Mouse (Mus musculus): Measurements from ENCODE around the gene H2-Ob. TPM values are rescaled to one million over a fixed set of nuclear protein-coding genes. Genes with fewer than 3 reads are reported as not detected.

H2-Ob gene
- polyA plus RNA-seq, 1 experiment from 2014 or later = 0.16 TPM

DNA sequence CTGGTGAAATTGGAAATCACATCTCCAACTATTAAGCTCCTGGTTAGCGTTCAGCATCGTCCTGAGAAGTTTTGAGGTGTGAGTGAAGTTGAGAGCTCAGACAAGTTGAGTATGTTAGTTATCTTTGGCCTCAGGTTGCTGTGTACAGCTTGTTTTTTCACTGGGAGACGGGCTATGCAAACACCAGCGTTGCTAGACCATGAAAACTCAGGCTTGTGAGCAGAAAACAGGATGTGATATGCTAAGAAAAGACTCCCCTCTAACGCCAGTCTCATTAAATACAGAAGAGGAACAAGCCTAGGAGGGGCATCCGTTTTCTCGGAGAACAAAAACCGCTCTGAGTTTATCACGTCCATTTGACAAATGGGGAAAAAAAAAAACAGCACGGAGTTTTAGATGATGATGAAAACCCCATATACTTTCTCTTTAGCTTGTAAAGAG is 918 bp downstream of the H2-Ob start:
- no peaks in the 10 kb centered on the region for H3K9me3 ChIP-seq (ENCODE audit: control insufficient read depth, low read length)
- H3K4me2 ChIP-seq (replicated peaks; ENCODE audit: low read depth) = no peak overlapping the region
- no peak overlapping the region for H3K4me3 ChIP-seq (ENCODE audit: low read depth, low read length)
- DNase-seq (ENCODE audit: low spot score) (no peak), ATAC-seq (ENCODE audit: low FRiP score, low TSS enrichment) (no peak)
- WGBS = 40% methylated on average over 10 of the region's 10 CpGs
- no peak overlapping the region for H3K27ac ChIP-seq (replicated peaks)
- no peaks in the 10 kb centered on the region for H3K4me1 ChIP-seq (replicated peaks; ENCODE audit: control insufficient read depth, insufficient read depth)
- H3K9ac ChIP-seq (ENCODE audit: low read length) = no peak overlapping the region
- H3K27me3 ChIP-seq (ENCODE audit: control insufficient read depth, insufficient read depth, low read length) = no peaks in the 10 kb centered on the region
- TF ChIP-seq CTCF (IDR thresholded peaks at IDR 0.05; ENCODE audit: low read depth) (no peak), EP300 (optimal IDR thresholded peaks at IDR 0.05) (no peak)
- H3K36me3 ChIP-seq (ENCODE audit: control insufficient read depth, insufficient read depth, low read length) = no peaks in the 10 kb centered on the region

DNA sequence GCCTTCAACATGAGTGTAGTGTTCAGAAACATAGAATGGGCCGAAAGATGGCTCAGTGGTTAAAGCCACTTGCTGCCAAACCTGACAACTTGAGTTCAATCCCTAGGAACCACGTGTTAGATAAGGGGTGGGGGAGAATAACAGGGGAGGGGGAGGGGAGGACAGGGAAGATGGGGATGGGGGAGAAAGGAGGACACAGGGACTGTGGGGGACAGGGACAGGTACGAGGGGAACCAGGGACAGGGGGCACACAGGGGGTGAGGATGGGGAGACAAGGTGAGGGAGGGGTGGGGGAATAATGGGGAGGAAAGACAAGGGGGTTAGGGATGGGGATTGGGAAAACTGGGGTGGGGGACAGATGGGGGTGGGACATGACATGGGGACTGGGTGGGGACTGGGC is 1.7 kb downstream of the H2-Ob start:
- Histone ChIP-seq H3K27me3 (ENCODE audit: control insufficient read depth, insufficient read depth, low read length) (no peaks in the 10 kb centered on the region), H3K4me1 (replicated peaks; ENCODE audit: control insufficient read depth, insufficient read depth) (no peaks in the 10 kb centered on the region), H3K9ac (ENCODE audit: low read length) (no peak overlapping the region), H3K27ac (replicated peaks) (no peak overlapping the region), H3K9me3 (ENCODE audit: control insufficient read depth, low read length) (no peaks in the 10 kb centered on the region), H3K4me2 (replicated peaks; ENCODE audit: low read depth) (no peak overlapping the region), H3K4me3 (ENCODE audit: low read depth, low read length) (no peak overlapping the region), H3K36me3 (ENCODE audit: control insufficient read depth, insufficient read depth, low read length) (no peaks in the 10 kb centered on the region)
- WGBS = 67% methylated on average over 3 of the region's 3 CpGs
- TF ChIP-seq CTCF (IDR thresholded peaks at IDR 0.05; ENCODE audit: low read depth) = no peak
- TF ChIP-seq EP300 (optimal IDR thresholded peaks at IDR 0.05) = no peak
- ATAC-seq (ENCODE audit: low FRiP score, low TSS enrichment) = no peak
- DNase-seq (ENCODE audit: low spot score) = no peak

DNA sequence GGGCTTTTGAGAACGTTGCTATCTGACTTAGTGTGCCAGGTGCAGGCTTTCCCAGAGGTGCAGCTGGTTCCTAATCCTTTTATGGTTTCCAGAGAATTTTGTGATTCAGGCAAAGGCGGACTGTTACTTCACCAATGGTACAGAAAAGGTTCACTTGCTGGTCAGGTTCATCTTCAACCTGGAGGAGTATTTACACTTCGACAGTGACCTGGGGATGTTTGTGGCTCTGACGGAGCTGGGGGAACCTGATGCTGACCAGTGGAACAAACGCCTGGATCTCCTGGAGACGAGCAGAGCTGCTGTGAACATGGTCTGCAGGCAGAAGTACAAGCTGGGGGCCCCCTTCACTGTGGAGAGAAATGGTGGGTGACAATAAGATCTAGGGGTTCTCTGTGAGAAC is 2.2 kb downstream of the H2-Ob start:
- no peak for TF ChIP-seq CTCF (IDR thresholded peaks at IDR 0.05; ENCODE audit: low read depth)
- TF ChIP-seq EP300 (optimal IDR thresholded peaks at IDR 0.05) = no peak
- Histone ChIP-seq H3K4me2 (replicated peaks; ENCODE audit: low read depth) (no peak overlapping the region), H3K27me3 (ENCODE audit: control insufficient read depth, insufficient read depth, low read length) (no peaks in the 10 kb centered on the region), H3K27ac (replicated peaks) (no peak overlapping the region), H3K9ac (ENCODE audit: low read length) (no peak overlapping the region), H3K9me3 (ENCODE audit: control insufficient read depth, low read length) (no peaks in the 10 kb centered on the region), H3K4me3 (ENCODE audit: low read depth, low read length) (no peak overlapping the region), H3K4me1 (replicated peaks; ENCODE audit: control insufficient read depth, insufficient read depth) (no peaks in the 10 kb centered on the region), H3K36me3 (ENCODE audit: control insufficient read depth, insufficient read depth, low read length) (no peaks in the 10 kb centered on the region)
- DNase-seq (ENCODE audit: low spot score) (no peak), ATAC-seq (ENCODE audit: low FRiP score, low TSS enrichment) (no peak)
- 72% methylated on average over 6 of the region's 6 CpGs for WGBS

DNA sequence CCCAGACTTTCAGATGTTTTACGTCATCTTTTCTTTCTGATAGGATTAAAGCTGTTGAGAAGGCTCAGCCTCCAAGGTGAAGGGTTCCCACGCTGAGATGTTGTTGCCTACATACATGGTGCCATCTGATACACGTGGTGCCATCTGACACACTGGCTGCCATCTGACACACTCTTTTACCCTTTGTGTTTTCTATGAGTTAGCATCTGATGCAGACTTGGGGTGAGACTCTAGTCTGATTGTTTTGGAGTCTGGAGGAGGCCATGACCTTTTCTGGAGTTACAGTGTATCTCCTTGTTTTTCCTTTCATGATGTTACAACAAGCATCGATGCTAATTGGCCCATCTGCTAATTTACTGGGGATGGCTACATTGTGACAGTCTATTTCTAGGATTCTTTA is 6.0 kb downstream of the H2-Ob start:
- no peak for TF ChIP-seq EP300 (optimal IDR thresholded peaks at IDR 0.05)
- no peak for TF ChIP-seq CTCF (IDR thresholded peaks at IDR 0.05; ENCODE audit: low read depth)
- H3K4me1 ChIP-seq (replicated peaks; ENCODE audit: control insufficient read depth, insufficient read depth) = no peaks in the 10 kb centered on the region
- no peak for DNase-seq (ENCODE audit: low spot score)
- H3K27me3 ChIP-seq (ENCODE audit: control insufficient read depth, insufficient read depth, low read length) = no peaks in the 10 kb centered on the region
- H3K9me3 ChIP-seq (ENCODE audit: control insufficient read depth, low read length) = no peaks in the 10 kb centered on the region
- no peaks in the 10 kb centered on the region for H3K36me3 ChIP-seq (ENCODE audit: control insufficient read depth, insufficient read depth, low read length)
- no peak overlapping the region for H3K4me3 ChIP-seq (ENCODE audit: low read depth, low read length)
- H3K9ac ChIP-seq (ENCODE audit: low read length) = no peak overlapping the region
- H3K4me2 ChIP-seq (replicated peaks; ENCODE audit: low read depth) = no peak overlapping the region
- no peak for ATAC-seq (ENCODE audit: low FRiP score, low TSS enrichment)
- WGBS = 61% methylated on average over 4 of the region's 4 CpGs
- H3K27ac ChIP-seq (replicated peaks) = no peak overlapping the region

DNA sequence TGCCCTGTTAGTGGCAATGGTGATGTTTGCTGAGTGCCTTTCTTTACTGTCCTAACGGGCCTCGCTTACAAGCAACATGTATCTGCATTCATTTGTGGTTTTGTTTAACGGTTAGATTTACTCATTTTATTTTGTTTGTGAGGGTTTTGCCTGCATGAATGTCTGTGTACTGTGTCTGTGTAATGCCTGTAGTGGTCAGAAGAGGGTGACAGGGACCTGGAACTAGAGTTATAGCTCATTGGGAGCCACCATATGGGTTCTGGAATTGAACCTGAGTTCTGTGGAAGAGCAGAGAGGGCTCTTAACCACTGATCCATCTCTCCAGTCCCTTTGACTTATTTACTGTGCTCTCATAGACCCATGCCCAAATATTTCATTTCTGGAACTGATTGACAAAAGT is 8.3 kb downstream of the H2-Ob start:
- Histone ChIP-seq H3K9ac (ENCODE audit: low read length) (no peak overlapping the region), H3K36me3 (ENCODE audit: control insufficient read depth, insufficient read depth, low read length) (no peaks in the 10 kb centered on the region), H3K4me2 (replicated peaks; ENCODE audit: low read depth) (no peak overlapping the region), H3K4me1 (replicated peaks; ENCODE audit: control insufficient read depth, insufficient read depth) (no peaks in the 10 kb centered on the region), H3K4me3 (ENCODE audit: low read depth, low read length) (no peak overlapping the region), H3K9me3 (ENCODE audit: control insufficient read depth, low read length) (no peaks in the 10 kb centered on the region), H3K27ac (replicated peaks) (no peak overlapping the region), H3K27me3 (ENCODE audit: control insufficient read depth, insufficient read depth, low read length) (no peaks in the 10 kb centered on the region)
- TF ChIP-seq EP300 (optimal IDR thresholded peaks at IDR 0.05) (no peak), CTCF (IDR thresholded peaks at IDR 0.05; ENCODE audit: low read depth) (peak; percentile 58)
- WGBS = 81% methylated on average over 3 of the region's 3 CpGs
- ATAC-seq (ENCODE audit: low FRiP score, low TSS enrichment) (no peak), DNase-seq (ENCODE audit: low spot score) (no peak)

DNA sequence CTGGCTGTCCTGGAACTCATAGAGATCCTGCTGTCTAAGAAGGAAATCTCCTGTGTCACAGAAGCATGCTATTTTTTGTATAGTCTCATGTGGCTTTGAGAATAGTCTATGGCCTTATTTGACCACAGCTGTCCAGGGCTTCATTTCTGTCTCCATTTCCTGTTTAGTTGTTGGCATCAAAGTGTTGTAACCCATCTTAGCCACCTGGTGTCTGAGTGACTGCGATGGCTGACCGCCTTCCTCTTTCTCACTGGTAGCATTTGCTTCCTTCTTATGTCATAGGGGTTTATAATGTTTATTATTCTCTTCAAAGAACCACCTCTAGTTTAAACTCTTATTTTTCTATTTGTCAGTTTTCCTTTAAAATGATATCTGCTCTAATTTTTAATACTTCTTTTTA is 10.1 kb downstream of the H2-Ob start:
- H3K27ac ChIP-seq (replicated peaks) = no peak overlapping the region
- no peaks in the 10 kb centered on the region for H3K36me3 ChIP-seq (ENCODE audit: control insufficient read depth, insufficient read depth, low read length)
- H3K27me3 ChIP-seq (ENCODE audit: control insufficient read depth, insufficient read depth, low read length) = no peaks in the 10 kb centered on the region
- WGBS = 51% methylated on average over 2 of the region's 2 CpGs
- no peak overlapping the region for H3K9ac ChIP-seq (ENCODE audit: low read length)
- ATAC-seq (ENCODE audit: low FRiP score, low TSS enrichment) (no peak), DNase-seq (ENCODE audit: low spot score) (no peak)
- no peaks in the 10 kb centered on the region for H3K9me3 ChIP-seq (ENCODE audit: control insufficient read depth, low read length)
- no peaks in the 10 kb centered on the region for H3K4me1 ChIP-seq (replicated peaks; ENCODE audit: control insufficient read depth, insufficient read depth)
- no peak overlapping the region for H3K4me2 ChIP-seq (replicated peaks; ENCODE audit: low read depth)
- TF ChIP-seq CTCF (IDR thresholded peaks at IDR 0.05; ENCODE audit: low read depth) (0 out of 2 replicates have a peak, but pooled peaks have one; percentile 3), EP300 (optimal IDR thresholded peaks at IDR 0.05) (no peak)
- no peak overlapping the region for H3K4me3 ChIP-seq (ENCODE audit: low read depth, low read length)

All from stomach, postnatal 0 days (tissue).